Comparison of ENCODE assay signal across 22 mouse cellular contexts in genomic region chr16:19894435-19894994, GRCm38 (mm10).
DNase-seq lines count a peak whose midpoint lies in the region; ATAC-seq and TF ChIP-seq lines count a peak whose summit lies in the region.
"Had no signal": no experiment of that assay in that cellular context is flagged by ENCODE, and none has a peak within 500 bp of the region (broad histone marks: within the 10 kb centered on the region; RNA-seq: fewer than 3 reads in every experiment).

No protein-coding gene starts in this region.

- DNase-seq in ES-E14 (ENCODE audit: low read depth, low spot score): no peak
- DNase-seq in gonadal fat pad, adult 2 months (ENCODE audit: low read depth): peak; percentile 30
- peak; percentile 73 for DNase-seq in testis, postnatal 14 days (ENCODE audit: low spot score)
- DNase-seq in retina, postnatal 1 day: no peak
- no peak for DNase-seq in lung, postnatal 0 days (ENCODE audit: low spot score)
- no peak for DNase-seq in kidney, adult 11 months
- DNase-seq: adrenal gland, adult 2 months; adrenal gland, postnatal 10 days; adrenal gland, postnatal 25 days; cerebellum, adult 11 months; cerebellum, adult 18-20 months; cerebellum, adult 8-10 months; cerebellum, adult 9-11 months; cerebellum, postnatal 14 days; cerebellum, postnatal 36 days; embryo, embryonic 11 days; forebrain, postnatal 0 days had no signal

- H3K4me2 ChIP-seq in lung, postnatal 0 days (replicated peaks; ENCODE audit: low read depth, low read length): no peak overlapping the region
- H3K4me2 ChIP-seq: embryonic facial prominence, embryonic 13.5 days; embryonic facial prominence, embryonic 15.5 days; forebrain, embryonic 13.5 days; forebrain, embryonic 15.5 days had no signal

- TF ChIP-seq EP300 in lung, postnatal 0 days (IDR thresholded peaks at IDR 0.05): no peak

- no peaks in the 10 kb centered on the region for H3K27me3 ChIP-seq in lung, postnatal 0 days (replicated peaks; ENCODE audit: insufficient read depth, low read length)
- H3K27me3 ChIP-seq: embryonic facial prominence, embryonic 13.5 days; embryonic facial prominence, embryonic 15.5 days; forebrain, embryonic 13.5 days; forebrain, embryonic 15.5 days had no signal

- no peak for TF ChIP-seq CTCF in lung, postnatal 0 days (IDR thresholded peaks at IDR 0.05)

- 69% methylated on average over 9 of the region's 9 CpGs for WGBS in lung, postnatal 0 days

- no peak overlapping the region for H3K9ac ChIP-seq in ES-E14 (ENCODE audit: insufficient read depth, low read depth, low read length, poor library complexity, severe bottlenecking)
- no peak overlapping the region for H3K9ac ChIP-seq in lung, postnatal 0 days (replicated peaks; ENCODE audit: low read depth)
- H3K9ac ChIP-seq: embryonic facial prominence, embryonic 13.5 days; embryonic facial prominence, embryonic 15.5 days; forebrain, embryonic 13.5 days; forebrain, embryonic 15.5 days; forebrain, postnatal 0 days had no signal

- ATAC-seq in lung, postnatal 0 days: no peak
- ATAC-seq: forebrain, embryonic 13.5 days; forebrain, embryonic 15.5 days; forebrain, postnatal 0 days had no signal

- no peaks in the 10 kb centered on the region for H3K36me3 ChIP-seq in ES-E14 (ENCODE audit: control insufficient read depth, insufficient read depth, low read length, poor library complexity, severe bottlenecking)
- H3K36me3 ChIP-seq in lung, postnatal 0 days (ENCODE audit: insufficient read depth, low read length): no peaks in the 10 kb centered on the region
- H3K36me3 ChIP-seq: embryonic facial prominence, embryonic 13.5 days; embryonic facial prominence, embryonic 15.5 days; forebrain, embryonic 15.5 days had no signal

- H3K4me3 ChIP-seq in ES-E14 (ENCODE audit: insufficient read depth in 1 of 2, low read depth in 1 of 2, low read length in 2 of 2, poor library complexity in 1 of 2, severe bottlenecking in 1 of 2): no peak overlapping the region
- no peak overlapping the region for H3K4me3 ChIP-seq in lung, postnatal 0 days (ENCODE audit: low read depth, low read length)
- H3K4me3 ChIP-seq: embryonic facial prominence, embryonic 13.5 days; embryonic facial prominence, embryonic 15.5 days; erythroblast, embryonic 14.5 days; forebrain, embryonic 13.5 days; forebrain, embryonic 15.5 days had no signal

- H3K9me3 ChIP-seq in ES-E14 (ENCODE audit: control insufficient read depth, insufficient read depth, low read depth, low read length): no peaks in the 10 kb centered on the region
- no peaks in the 10 kb centered on the region for H3K9me3 ChIP-seq in lung, postnatal 0 days (ENCODE audit: low read length)
- H3K9me3 ChIP-seq: embryonic facial prominence, embryonic 13.5 days; embryonic facial prominence, embryonic 15.5 days; forebrain, embryonic 13.5 days; forebrain, embryonic 15.5 days had no signal

- no peaks in the 10 kb centered on the region for H3K4me1 ChIP-seq in ES-E14 (ENCODE audit: control insufficient read depth in 2 of 2, insufficient read depth in 2 of 2, low read length in 2 of 2, poor library complexity in 1 of 2)
- H3K4me1 ChIP-seq in lung, postnatal 0 days (ENCODE audit: insufficient read depth, low read depth, low read length): no peaks in the 10 kb centered on the region
- H3K4me1 ChIP-seq: embryonic facial prominence, embryonic 13.5 days; embryonic facial prominence, embryonic 15.5 days; forebrain, embryonic 13.5 days; forebrain, embryonic 15.5 days had no signal

- in situ Hi-C loops in ES-E14 (cut with MboI; ENCODE audit: low sequenced_read_pairs in 2 of 2, unreplicated experiment in 2 of 2): no loop called here

- H3K27ac ChIP-seq in ES-E14 (ENCODE audit: insufficient read depth, low read depth, low read length, poor library complexity, severe bottlenecking): no peak overlapping the region
- no peak overlapping the region for H3K27ac ChIP-seq in lung, postnatal 0 days (ENCODE audit: low read length)
- H3K27ac ChIP-seq: embryonic facial prominence, embryonic 13.5 days; embryonic facial prominence, embryonic 15.5 days; forebrain, embryonic 13.5 days; forebrain, embryonic 15.5 days had no signal

TF ChIP-seq in ES-E14, 5 proteins besides CTCF, POLR2A, EP300 and RAD21:
- TF ChIP-seq MAFK (IDR thresholded peaks at IDR 0.05; ENCODE audit: insufficient read depth, low read depth, low read length) (no peak), ZC3H11A (IDR thresholded peaks at IDR 0.05; ENCODE audit: borderline replicate concordance, low read depth, low read length) (no peak), HCFC1 (IDR thresholded peaks at IDR 0.05; ENCODE audit: borderline replicate concordance, insufficient read depth, low read length) (no peak), CHD2 (IDR thresholded peaks at IDR 0.05; ENCODE audit: low read depth, low read length) (no peak), ZNF384 (IDR thresholded peaks at IDR 0.05; ENCODE audit: low read depth, low read length) (0 out of 2 replicates have a peak, but pooled peaks have one; percentile 20)

Comparison
In these comparisons a context has a peak if more than half of its experiments do, and no peak if none do; other contexts are left out.
1. DNase-seq: peak in gonadal fat pad, adult 2 months (single experiment) and testis, postnatal 14 days (single experiment); none in ES-E14 (single experiment), retina, postnatal 1 day (single experiment), lung, postnatal 0 days (single experiment) and kidney, adult 11 months (single experiment).